In genomic region chr1:159573116-159573515, GRCm38 (mm10) we compare ENCODE assay signal across 17 mouse cellular contexts. TPM values are rescaled to one million over a fixed set of nuclear protein-coding genes. Genes with fewer than 3 reads are reported as not detected.
"Had no signal": no experiment of that assay in that cellular context is flagged by ENCODE, and none has a peak within 500 bp of the region (broad histone marks: within the 10 kb centered on the region; RNA-seq: fewer than 3 reads in every experiment).

No protein-coding gene starts in this region.

- H3K4me3 ChIP-seq: neural tube, embryonic 13.5 days; neural tube, embryonic 15.5 days; stomach, embryonic 15.5 days had no signal

- H3K27ac ChIP-seq: neural tube, embryonic 13.5 days; neural tube, embryonic 15.5 days; stomach, embryonic 15.5 days; stomach, postnatal 0 days had no signal

- H3K4me1 ChIP-seq: stomach, embryonic 15.5 days had no signal

- DNase-seq: retina, postnatal 1 day; right cerebral cortex, adult 18-20 months; right cerebral cortex, postnatal 14 days; right cerebral cortex, postnatal 25 days; right cerebral cortex, postnatal 4 days; spleen, adult 18-20 months; thymus, adult 18-20 months; thymus, adult 2 months; thymus, postnatal 14 days; thymus, postnatal 25 days; thymus, postnatal 36 days; thymus, postnatal 4 days had no signal

- H3K4me2 ChIP-seq: neural tube, embryonic 13.5 days; neural tube, embryonic 15.5 days; stomach, embryonic 15.5 days had no signal

- H3K9ac ChIP-seq: neural tube, embryonic 13.5 days; neural tube, embryonic 15.5 days; stomach, embryonic 15.5 days had no signal

- H3K36me3 ChIP-seq: neural tube, embryonic 13.5 days; neural tube, embryonic 15.5 days; stomach, embryonic 15.5 days had no signal

- H3K27me3 ChIP-seq: neural tube, embryonic 13.5 days; neural tube, embryonic 15.5 days; stomach, embryonic 15.5 days had no signal

- H3K9me3 ChIP-seq: neural tube, embryonic 13.5 days; neural tube, embryonic 15.5 days; stomach, embryonic 15.5 days had no signal

RNA-seq across cellular contexts. Expression of gene Tnr, which starts 49.5 kb away (rescaled TPM):
- polyA plus RNA-seq: spleen, adult 2 months had no signal
